Mouse (Mus musculus): ENCODE measurements around the gene Dclre1b. TPM values are rescaled to one million over a fixed set of nuclear protein-coding genes. Genes with fewer than 3 reads are reported as not detected.
"Not testable (repeated sequence)": the region's sequence is repeated elsewhere in the genome, so short reads cannot be mapped to it uniquely, and the experiment has no call there.

The Dclre1b gene
- polyA plus RNA-seq, 1 experiment from 2014 or later, result 18.1 TPM

DNA sequence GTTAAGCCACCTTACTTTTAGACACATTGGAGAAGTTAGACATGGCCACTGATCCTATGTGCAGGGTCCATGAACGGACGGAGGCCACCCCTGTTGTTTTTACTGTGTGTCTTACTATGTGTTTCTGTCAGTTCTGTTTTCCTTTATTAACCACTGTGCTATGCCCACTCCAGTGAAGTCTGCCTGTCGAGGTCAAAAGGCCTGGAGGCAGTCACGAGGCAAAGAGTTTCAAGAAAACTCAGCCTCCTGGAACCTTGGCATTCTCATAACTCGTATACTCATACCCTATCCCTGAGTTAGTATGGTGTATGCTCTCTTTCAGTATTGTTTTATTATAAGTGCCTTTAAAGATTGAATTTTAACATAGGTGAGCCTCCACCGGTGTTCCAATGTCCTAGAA, 30.5 kb upstream of the Dclre1b start:
- Histone ChIP-seq H3K9ac (no peak overlapping the region), H3K4me3 (no peak overlapping the region), H3K27me3 (replicated peaks) (no peaks in the 10 kb centered on the region), H3K9me3 (replicated peaks) (peaks cover 10% of the 10 kb centered on the region; the same call in 1 of the 2 replicates), H3K4me1 (replicated peaks) (no peaks in the 10 kb centered on the region), H3K4me2 (no peak overlapping the region), H3K36me3 (no peaks in the 10 kb centered on the region), H3K27ac (ENCODE audit: poor library complexity, severe bottlenecking) (no peak overlapping the region)
- ATAC-seq (ENCODE audit: insufficient number of reproducible peaks, low FRiP score), result no peak
- 88% methylated on average over 6 of the region's 6 CpGs for WGBS

DNA sequence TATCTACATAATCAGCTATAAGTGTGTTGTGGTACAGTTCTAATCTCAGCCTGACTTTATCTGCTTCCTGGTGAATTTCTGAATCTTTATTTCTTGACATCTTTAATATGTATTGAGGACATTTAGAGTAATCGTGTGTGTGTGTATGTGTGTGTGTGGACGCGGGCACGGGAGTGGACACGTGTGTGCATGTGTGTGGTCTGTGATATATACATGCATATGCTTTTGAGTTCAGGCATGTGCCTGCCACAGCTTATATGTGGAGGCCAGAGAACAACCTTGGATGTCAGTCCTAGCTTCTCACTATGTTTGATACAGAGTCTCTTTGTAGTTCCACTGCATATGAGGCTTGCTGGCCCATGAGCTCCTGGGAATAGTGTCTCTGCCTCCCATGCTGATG, 27.2 kb upstream of the Dclre1b start:
- 85% methylated on average over 5 of the region's 5 CpGs for WGBS
- no peak for ATAC-seq (ENCODE audit: insufficient number of reproducible peaks, low FRiP score)
- Histone ChIP-seq H3K9ac (no peak overlapping the region), H3K4me2 (no peak overlapping the region), H3K4me1 (replicated peaks) (peaks cover 6% of the 10 kb centered on the region; the same call in 1 of the 2 replicates), H3K27me3 (replicated peaks) (no peaks in the 10 kb centered on the region), H3K9me3 (replicated peaks) (0 out of 2 replicates have a peak, but pooled peaks cover 2% of the 10 kb centered on the region), H3K27ac (ENCODE audit: poor library complexity, severe bottlenecking) (no peak overlapping the region), H3K4me3 (no peak overlapping the region), H3K36me3 (no peaks in the 10 kb centered on the region)

DNA sequence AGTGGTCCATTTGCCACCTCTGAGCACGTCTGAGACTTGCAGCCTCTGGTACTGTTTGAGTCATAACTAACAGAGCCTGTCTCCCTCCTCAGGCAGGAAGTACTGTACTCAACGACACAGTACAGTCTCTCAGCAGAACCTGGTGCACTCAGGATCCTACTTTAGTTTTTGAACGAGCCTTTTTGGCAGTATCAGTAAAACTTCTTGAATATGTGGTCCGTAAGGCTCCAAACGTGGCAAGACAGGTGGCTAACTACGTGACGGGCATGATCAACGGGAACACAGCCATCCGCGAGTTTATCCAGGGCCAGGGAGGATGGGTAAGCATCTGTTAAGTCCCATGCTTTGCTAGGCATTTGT, 26.7 kb upstream of the Dclre1b start:
- no peaks in the 10 kb centered on the region for H3K27me3 ChIP-seq (replicated peaks)

DNA sequence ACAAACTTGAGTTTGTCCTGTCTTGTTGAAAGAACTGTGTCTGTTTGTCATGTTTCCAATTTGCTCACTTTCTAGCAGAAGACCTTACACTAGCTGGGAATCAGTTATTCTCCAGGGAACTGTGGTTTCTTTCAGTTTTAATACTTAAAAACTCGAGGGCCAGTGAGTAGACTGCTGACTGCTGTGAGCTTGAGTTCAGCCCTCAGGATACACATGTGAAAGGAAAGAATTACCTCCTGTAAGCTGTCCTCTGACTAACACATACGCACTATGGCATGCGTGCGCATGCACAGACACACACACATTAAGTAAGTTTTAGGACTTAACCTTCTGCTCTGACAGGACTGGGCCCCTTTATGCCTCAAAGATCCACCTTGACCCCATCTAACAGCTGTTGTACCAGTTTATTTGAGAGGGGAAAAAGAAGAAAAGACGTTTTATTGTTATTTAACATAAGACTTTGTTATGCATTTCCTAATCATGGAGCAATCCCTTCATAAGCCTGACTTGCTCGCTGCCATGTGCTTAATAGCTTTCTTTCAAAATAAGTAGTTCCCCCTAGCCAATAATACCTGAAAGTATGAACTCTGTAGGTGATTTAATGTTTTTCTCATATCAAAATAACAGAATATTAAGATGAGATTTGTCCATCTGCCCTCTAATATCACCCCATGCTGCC, 26.2 kb upstream of the Dclre1b start:
- H3K4me2 ChIP-seq, result no peak overlapping the region
- ATAC-seq (ENCODE audit: insufficient number of reproducible peaks, low FRiP score), result no peak
- H3K9me3 ChIP-seq (replicated peaks), result no peaks in the 10 kb centered on the region
- H3K4me3 ChIP-seq, result no peak overlapping the region
- no peaks in the 10 kb centered on the region for H3K27me3 ChIP-seq (replicated peaks)
- H3K27ac ChIP-seq (ENCODE audit: poor library complexity, severe bottlenecking), result no peak overlapping the region
- peaks cover 8% of the 10 kb centered on the region; the same call in 1 of the 2 replicates for H3K4me1 ChIP-seq (replicated peaks)
- no peaks in the 10 kb centered on the region for H3K36me3 ChIP-seq
- 79% methylated on average over 6 of the region's 6 CpGs for WGBS
- no peak overlapping the region for H3K9ac ChIP-seq

More for the DNA sequence above, 26.7 kb upstream of the Dclre1b start:
- Histone ChIP-seq H3K36me3 (no peaks in the 10 kb centered on the region), H3K9me3 (replicated peaks) (0 out of 2 replicates have a peak, but pooled peaks cover 2% of the 10 kb centered on the region), H3K27ac (ENCODE audit: poor library complexity, severe bottlenecking) (no peak overlapping the region), H3K4me1 (replicated peaks) (peaks cover 8% of the 10 kb centered on the region; the same call in 1 of the 2 replicates), H3K9ac (no peak overlapping the region), H3K4me2 (no peak overlapping the region), H3K4me3 (no peak overlapping the region)
- no peak for ATAC-seq (ENCODE audit: insufficient number of reproducible peaks, low FRiP score)
- 70% methylated on average over 10 of the region's 10 CpGs for WGBS

DNA sequence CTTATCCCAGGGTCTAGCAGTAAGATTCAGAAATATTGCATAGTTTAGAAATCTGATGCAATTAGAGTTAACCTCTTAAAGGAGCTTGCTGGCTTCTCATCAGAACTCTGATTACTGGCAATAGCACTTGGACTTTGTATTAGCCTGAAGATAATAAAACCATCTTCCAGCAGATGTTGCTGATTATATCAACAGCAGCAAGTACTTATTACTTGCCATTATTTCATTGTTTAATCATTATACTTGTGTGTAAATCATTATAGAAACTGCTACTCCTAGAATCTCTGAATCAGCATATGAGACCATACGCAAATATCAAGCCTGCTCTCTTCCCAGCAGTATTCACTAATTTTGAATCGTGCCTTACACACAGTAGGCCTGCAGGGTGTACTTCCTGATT, 24.8 kb upstream of the Dclre1b start:
- Histone ChIP-seq H3K36me3 (no peaks in the 10 kb centered on the region), H3K4me2 (no peak overlapping the region), H3K27ac (ENCODE audit: poor library complexity, severe bottlenecking) (no peak overlapping the region), H3K9me3 (replicated peaks) (no peaks in the 10 kb centered on the region), H3K4me1 (replicated peaks) (peaks cover 10% of the 10 kb centered on the region; the same call in 1 of the 2 replicates), H3K4me3 (no peak overlapping the region), H3K9ac (no peak overlapping the region), H3K27me3 (replicated peaks) (no peaks in the 10 kb centered on the region)
- WGBS, result 90% methylated on average over 2 of the region's 2 CpGs
- no peak for ATAC-seq (ENCODE audit: insufficient number of reproducible peaks, low FRiP score)

DNA sequence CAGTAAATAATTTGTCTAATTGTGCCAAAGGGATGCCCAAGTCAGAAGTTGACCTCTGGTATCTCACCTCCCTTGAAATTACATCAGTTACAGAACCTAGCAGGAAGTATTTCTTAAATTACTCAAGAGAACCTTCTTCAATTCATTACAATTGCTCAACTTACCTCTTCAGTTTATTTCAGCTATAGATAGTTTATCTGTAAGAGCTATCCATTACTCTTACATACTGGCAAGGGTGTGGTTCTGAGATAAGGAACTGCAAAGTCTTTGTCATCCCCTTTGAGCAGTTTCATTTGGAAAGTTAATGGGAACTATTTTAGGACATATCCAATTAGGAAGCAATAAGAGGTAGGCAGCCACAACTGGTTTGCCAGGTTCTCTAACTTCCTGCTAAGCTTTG, 23.2 kb upstream of the Dclre1b start, which contains the start of gene Bcl2l15:
TSS of gene Bcl2l15 (plus strand) at position 176 of the 400 bp plus-strand sequence.
- no peak within 1 kb of the TSS for H3K9ac ChIP-seq
- ATAC-seq (ENCODE audit: insufficient number of reproducible peaks, low FRiP score), result no peak
- H3K4me3 ChIP-seq, result no peak within 1 kb of the TSS
- no peaks in the 10 kb centered on the region for H3K9me3 ChIP-seq (replicated peaks)
- H3K4me2 ChIP-seq, result no peak within 1 kb of the TSS
- H3K4me1 ChIP-seq (replicated peaks), result peaks cover 10% of the 10 kb centered on the region; the same call in 1 of the 2 replicates
- no peaks in the 10 kb centered on the region for H3K36me3 ChIP-seq
- H3K27me3 ChIP-seq (replicated peaks), result no peaks in the 10 kb centered on the region
- H3K27ac ChIP-seq (ENCODE audit: poor library complexity, severe bottlenecking), result peak within 1 kb of the TSS; percentile 27; the same call in 1 of the 2 replicates

DNA sequence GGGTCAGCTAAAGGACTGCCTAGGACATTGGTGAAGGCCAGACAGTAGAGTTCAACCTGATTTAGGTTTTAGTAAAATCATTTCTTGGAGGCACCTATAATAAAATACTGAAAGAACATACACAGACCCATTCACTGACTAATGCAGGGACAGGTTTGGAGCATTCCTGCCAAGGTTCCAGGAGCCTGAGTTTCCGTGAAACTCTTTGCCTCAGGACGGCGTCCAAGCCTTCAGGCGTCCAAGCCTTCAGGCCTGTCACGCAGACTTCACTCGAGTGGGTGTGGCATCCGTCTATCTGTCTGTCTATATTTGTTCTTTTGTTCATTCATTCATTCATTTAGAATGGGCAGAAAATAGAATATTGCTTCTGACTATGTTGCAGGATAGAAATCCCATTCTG, 21.9 kb upstream of the Dclre1b start:
- WGBS, result 60% methylated on average over 7 of the region's 7 CpGs
- H3K9ac ChIP-seq, result no peak overlapping the region
- H3K36me3 ChIP-seq, result no peaks in the 10 kb centered on the region
- no peak overlapping the region for H3K4me2 ChIP-seq
- peak overlapping the region; percentile 36; the same call in 1 of the 2 replicates for H3K27ac ChIP-seq (ENCODE audit: poor library complexity, severe bottlenecking)
- no peaks in the 10 kb centered on the region for H3K9me3 ChIP-seq (replicated peaks)
- no peak overlapping the region for H3K4me3 ChIP-seq
- peaks cover 10% of the 10 kb centered on the region; the same call in 1 of the 2 replicates for H3K4me1 ChIP-seq (replicated peaks)
- ATAC-seq (ENCODE audit: insufficient number of reproducible peaks, low FRiP score), result no peak
- no peaks in the 10 kb centered on the region for H3K27me3 ChIP-seq (replicated peaks)

DNA sequence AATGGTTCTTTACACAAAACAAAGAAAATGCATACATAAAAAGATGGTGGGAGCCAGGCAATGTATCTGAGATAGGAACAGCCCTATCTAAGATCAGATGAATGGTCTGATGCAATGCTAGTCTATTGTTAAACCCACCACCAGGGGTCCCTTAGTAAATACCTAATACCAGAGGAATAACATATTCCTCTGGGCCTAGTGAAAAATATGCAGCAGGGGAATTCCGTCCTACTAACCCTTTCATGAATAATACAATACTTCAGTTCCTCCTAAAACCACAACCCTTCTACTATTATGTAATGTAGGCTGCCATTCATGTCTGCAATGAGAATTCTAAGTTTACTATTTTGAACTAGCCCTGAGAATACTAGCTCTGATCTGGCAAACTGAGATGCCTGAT, 21.4 kb upstream of the Dclre1b start:
- WGBS, result 83% methylated on average over 1 of the region's 1 CpGs
- H3K9ac ChIP-seq; H3K36me3 ChIP-seq; H3K27me3 ChIP-seq (replicated peaks); H3K9me3 ChIP-seq (replicated peaks); H3K4me3 ChIP-seq; H3K4me2 ChIP-seq; H3K27ac ChIP-seq (ENCODE audit: poor library complexity, severe bottlenecking); ATAC-seq (ENCODE audit: insufficient number of reproducible peaks, low FRiP score): not testable (repeated sequence)
- peaks cover 10% of the 10 kb centered on the region; the same call in 1 of the 2 replicates for H3K4me1 ChIP-seq (replicated peaks)

DNA sequence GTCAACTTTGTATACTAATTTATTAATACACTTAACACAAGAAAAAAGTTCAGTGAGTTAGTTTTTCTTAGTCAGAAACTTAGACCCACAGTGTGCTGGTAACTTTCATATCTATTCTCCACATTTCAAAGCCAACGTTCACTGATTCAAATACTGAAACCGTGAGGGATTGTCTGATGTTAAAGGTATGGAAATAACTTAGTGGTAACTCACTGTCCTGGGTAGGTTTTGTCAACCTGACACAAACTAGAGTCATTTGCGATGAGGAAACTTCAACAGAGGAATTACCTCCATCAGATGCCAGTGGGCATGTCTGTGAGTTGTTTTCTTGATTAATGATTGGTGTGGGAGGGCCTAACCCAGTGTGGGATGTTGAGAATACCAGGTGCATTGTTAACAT, 19.8 kb upstream of the Dclre1b start:
- Histone ChIP-seq H3K36me3 (no peaks in the 10 kb centered on the region), H3K27me3 (replicated peaks) (no peaks in the 10 kb centered on the region), H3K4me1 (replicated peaks) (peaks cover 10% of the 10 kb centered on the region; the same call in 1 of the 2 replicates), H3K9ac (no peak overlapping the region), H3K27ac (ENCODE audit: poor library complexity, severe bottlenecking) (no peak overlapping the region), H3K4me2 (no peak overlapping the region), H3K4me3 (no peak overlapping the region), H3K9me3 (replicated peaks) (no peaks in the 10 kb centered on the region)
- 78% methylated on average over 3 of the region's 3 CpGs for WGBS
- ATAC-seq (ENCODE audit: insufficient number of reproducible peaks, low FRiP score), result no peak

DNA sequence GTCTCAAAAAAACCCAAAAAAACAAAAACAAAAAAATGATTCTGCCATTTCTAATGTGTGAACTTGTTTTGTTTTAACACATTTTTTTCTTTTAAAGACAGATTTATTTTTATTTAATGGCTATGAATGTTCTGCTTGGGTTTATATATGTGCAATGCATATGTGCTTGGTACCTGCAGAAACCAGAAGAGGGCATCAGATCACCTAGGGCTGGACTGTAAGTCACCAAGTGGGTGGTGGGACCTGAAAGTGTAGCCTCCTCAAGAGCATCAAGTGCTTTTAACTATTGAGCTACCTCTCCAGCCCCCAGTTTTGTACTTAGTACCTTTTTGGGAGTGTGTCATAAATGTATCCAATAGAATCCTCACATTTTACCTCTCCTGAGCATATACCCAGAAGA, 18.3 kb upstream of the Dclre1b start:
- Histone ChIP-seq H3K36me3 (peaks cover 11% of the 10 kb centered on the region), H3K4me3 (no peak overlapping the region), H3K27me3 (replicated peaks) (no peaks in the 10 kb centered on the region), H3K9me3 (replicated peaks) (no peaks in the 10 kb centered on the region), H3K4me1 (replicated peaks) (peaks cover 8% of the 10 kb centered on the region; the same call in 1 of the 2 replicates), H3K4me2 (no peak overlapping the region), H3K27ac (ENCODE audit: poor library complexity, severe bottlenecking) (no peak overlapping the region), H3K9ac (no peak overlapping the region)
- no peak for ATAC-seq (ENCODE audit: insufficient number of reproducible peaks, low FRiP score)

DNA sequence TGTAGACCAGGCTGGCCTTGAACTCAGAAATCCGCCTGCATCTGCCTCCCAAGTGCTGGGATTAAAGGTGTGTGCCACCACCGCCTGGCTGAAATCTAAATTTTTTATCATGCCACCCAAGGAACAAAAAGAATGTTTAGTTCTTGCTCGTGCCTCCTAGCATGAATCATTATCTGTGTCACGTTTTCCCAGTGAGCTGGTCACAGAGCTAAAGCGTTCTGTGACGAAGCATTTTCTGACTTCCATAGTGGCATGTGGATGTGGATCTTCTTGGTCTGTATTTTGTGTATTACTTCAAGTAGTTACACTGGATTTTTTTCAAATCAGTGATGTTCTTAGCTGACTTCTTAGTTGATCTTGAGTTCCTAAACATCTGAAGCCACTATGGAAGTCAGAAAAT, 1.7 kb upstream of the Dclre1b start:
- H3K4me1 ChIP-seq (replicated peaks), result peaks cover 11% of the 10 kb centered on the region
- H3K36me3 ChIP-seq, result peaks cover 24% of the 10 kb centered on the region
- 80% methylated on average over 6 of the region's 6 CpGs for WGBS
- ATAC-seq (ENCODE audit: insufficient number of reproducible peaks, low FRiP score), result peak; percentile 56; the same call in 1 of the 2 replicates
- 0 out of 2 replicates have a peak overlapping the region, but pooled peaks have one; percentile 5 for H3K4me2 ChIP-seq
- H3K27ac ChIP-seq (ENCODE audit: poor library complexity, severe bottlenecking), result no peak overlapping the region
- H3K27me3 ChIP-seq (replicated peaks), result no peaks in the 10 kb centered on the region
- H3K4me3 ChIP-seq, result no peak overlapping the region
- no peaks in the 10 kb centered on the region for H3K9me3 ChIP-seq (replicated peaks)
- H3K9ac ChIP-seq, result no peak overlapping the region

DNA sequence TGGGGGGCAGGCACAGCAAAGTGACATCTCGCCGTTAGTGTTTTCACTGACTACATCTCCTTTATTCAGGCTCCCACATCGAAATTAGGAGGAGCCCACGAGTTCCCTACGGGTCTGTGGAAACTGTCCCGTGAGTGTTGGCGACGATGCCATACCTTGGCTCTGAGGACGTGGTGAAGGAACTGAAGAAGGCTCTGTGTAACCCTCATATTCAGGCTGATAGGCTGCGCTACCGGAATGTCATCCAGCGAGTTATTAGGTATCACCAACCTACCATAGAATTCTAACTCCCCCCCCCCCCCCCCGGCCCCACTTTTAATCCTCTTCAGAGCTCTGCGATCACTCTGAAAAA, 531 bp upstream of the Dclre1b start:
- 1% methylated on average over 14 of the region's 14 CpGs for WGBS
- Histone ChIP-seq H3K4me3 (peak overlapping the region; percentile 97), H3K27me3 (replicated peaks) (no peaks in the 10 kb centered on the region), H3K4me1 (replicated peaks) (peaks cover 11% of the 10 kb centered on the region), H3K36me3 (peaks cover 18% of the 10 kb centered on the region), H3K27ac (ENCODE audit: poor library complexity, severe bottlenecking) (peak overlapping the region; percentile 96), H3K4me2 (peak overlapping the region; percentile 93), H3K9me3 (replicated peaks) (no peaks in the 10 kb centered on the region), H3K9ac (peak overlapping the region; percentile 95)
- ATAC-seq (ENCODE audit: insufficient number of reproducible peaks, low FRiP score), result peak; percentile 61
